Mouse (Mus musculus): Measurements from ENCODE around the gene Dusp23.

Dusp23 gene

GRCm38 (mm10) chr1:172623599-172623998 lies 9.2 kb downstream of the Dusp23 start:
- no peak for DNase-seq (ENCODE audit: low spot score)

DNA sequence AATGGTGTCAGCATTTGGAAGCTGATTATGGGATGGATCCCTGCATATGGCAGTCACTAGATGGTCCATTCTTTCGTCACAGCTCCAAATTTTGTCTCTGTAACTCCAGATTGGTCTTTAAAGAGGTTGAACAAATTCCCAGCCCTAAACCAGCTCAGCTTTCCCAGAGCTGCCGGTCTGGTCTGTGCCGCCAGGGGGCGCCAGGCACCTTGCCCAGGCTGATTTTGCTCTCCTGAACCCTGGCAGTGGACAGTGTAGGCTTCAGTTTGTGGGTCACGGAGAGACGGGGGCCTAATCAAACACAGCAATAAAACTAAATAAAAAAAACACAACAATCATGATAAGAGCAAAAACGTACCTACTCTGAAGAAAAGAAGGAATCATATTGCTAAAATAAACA lies 13.5 kb downstream of the Dusp23 start:
- DNase-seq (ENCODE audit: low spot score): peak; percentile 81

DNA sequence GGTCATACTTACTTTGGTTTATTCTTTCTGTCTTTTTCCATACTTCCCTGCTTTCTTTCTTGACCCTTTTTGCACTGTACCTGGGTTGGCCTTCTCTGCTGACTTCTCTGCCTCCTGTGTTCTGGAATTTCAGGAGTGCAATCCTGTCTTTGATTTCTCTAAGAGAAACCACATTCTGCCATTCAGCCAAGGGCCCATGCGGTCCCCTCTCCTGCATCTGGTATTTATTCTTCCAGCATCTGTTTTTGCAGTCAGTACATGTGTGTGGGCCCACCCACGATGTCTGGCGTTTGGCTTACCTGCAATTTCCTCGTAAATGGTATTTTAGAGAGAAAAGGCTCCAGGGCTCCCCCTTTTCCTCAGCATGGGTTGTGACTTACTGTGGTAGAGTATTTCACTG lies 14.6 kb downstream of the Dusp23 start:
- no peak for DNase-seq (ENCODE audit: low spot score)

DNA sequence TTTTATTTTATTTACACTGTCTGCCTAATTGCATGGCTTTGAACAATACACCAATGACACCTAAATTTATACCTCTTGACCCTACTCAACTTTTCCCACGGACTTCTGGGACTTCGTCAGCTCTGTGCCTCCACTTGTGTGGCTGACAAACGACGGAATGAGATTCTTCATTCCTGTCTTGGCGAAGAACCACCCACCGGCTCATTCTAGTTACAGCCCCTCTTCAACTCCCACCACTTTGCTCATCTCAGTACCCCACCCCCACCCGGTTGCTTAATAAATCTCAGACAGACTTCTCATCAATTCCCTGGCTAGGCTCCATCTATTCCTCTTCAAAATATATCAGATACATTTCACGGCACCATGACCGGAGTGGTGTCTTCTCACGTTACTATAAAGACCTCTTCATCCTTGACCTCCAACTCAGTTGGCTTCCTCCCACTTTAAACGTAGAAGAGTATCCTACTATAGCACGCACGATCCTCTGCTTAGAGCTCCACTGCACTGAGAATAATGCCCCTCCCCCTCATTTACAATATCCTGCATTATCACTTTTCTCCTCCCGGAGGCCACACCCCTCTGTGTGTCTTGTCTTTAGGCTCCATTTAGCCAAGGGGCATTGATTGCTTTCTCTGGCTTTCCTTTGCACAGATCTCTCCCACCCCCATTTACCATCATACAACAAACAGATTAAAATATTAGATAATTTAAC lies 15.2 kb downstream of the Dusp23 start:
- DNase-seq (ENCODE audit: low spot score): peak; percentile 43

DNA sequence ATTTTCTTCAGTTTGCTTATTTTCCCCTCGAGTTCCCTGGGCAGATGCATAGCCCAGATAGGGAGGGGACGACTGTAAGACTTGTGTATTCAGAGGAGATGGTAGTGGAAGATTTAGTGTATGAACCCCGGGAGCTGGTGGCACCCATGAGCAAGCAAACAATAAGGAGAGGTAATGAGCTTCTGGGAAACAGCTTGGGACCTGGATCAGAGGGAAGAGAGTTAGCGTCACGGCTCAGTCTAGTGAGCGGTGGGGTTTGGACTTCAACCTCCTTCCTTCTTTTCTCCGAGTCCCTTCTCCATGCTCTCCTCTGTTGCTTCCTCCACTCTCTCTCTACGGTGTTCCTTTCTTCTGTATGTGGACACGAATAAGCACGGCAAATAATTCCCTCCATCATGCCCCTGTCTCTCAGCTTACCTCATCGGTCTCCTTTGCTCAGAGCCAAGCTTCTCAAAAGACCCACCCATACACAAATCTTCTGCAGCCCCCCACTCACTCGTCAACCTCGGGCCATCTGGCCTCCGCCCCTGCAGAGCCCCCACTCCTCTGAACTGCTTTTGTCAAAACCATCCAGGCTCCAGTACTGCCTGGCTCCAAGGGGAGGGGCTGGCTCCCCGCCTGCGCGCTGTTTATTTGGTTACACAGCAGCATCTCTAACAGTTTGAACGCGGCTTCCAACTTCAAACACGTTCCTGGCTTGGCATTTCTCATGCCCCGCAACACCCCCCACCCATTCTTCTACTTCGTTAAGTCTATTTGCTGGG lies 16.0 kb downstream of the Dusp23 start:
- DNase-seq (ENCODE audit: low spot score): peak; percentile 61

DNA sequence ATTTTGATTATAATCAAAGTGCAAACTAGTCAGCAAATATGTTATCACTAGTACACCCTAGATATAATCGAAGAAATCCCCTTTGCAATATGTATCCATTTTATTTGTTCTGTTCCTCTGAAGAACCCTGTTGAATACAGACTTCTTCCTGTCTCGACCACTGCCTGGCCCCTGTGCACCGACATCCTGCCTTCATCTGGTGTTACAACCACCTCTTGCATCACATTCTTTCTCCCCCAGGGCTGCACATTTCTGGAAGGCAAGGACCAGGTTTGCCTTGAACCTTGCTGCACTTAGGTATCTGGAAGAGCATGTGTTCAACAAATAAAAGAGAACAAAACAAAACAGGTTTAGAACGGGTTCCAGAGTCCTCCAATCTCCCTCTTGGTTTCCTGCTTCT lies 17.4 kb downstream of the Dusp23 start:
- DNase-seq (ENCODE audit: low spot score): no peak

DNA sequence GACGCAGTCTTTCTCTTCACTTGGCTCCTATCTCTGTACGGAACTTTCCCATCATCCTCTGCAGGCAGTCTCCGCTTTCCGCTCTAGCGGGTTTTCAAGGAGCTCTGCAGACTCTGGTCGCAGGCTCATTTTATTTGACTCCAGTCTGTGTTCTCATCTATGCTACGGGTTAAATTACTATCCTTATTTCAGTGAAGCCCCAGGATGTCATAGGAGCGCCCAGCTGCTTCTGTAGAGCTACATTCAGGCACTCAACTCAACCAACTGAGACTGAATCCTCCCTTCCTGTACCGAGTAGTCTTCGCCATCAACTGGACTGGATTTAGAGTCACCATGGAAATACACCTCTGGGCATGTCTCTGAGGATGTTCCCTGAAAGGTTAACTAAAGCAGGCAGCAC lies 18.1 kb downstream of the Dusp23 start:
- DNase-seq (ENCODE audit: low spot score): no peak

- no peak for DNase-seq (ENCODE audit: low spot score)
Measured at GRCm38 (mm10) chr1:172612745-172613144, 20.0 kb downstream of the Dusp23 start.

DNA sequence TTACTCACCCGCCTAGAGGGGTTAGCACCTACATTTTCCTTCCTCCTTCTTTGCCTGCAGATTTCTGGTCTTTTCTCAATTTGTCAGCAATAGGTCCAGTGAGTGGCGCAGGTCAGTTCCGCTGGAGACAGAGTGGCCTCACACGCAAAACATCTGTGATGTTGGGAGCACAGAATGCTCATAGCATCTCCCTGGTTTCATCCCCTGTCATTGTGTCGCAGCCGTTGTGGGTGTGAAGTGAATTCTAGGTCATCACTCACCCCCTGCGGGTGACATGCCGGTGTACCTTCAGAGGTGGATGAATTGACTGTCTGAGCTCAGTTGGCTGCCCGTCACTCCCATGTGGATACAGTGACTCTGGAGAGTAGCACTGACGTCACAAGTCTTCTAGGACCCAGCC lies 21.5 kb downstream of the Dusp23 start:
- no peak for DNase-seq (ENCODE audit: low spot score)

DNA sequence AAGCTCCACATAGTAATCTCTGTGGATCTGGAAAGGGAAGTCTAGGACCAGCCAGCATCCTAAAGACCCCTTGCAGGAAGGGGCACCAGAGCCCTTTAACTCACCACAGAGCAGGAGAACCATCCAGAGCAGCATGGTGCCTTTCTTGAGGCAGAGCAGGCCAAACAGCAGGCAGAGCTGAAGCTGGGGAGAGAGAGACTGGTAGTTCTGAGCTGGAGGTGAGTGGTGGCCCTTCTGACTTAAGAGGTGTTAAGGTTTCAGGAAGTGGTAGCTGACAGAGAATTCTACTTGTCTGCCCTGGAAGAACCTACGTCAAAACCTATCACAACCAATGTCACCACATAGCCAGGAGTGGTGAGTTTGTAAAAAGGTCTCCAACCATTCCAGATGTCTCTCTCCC lies 30.4 kb downstream of the Dusp23 start, which contains the start of gene Fcrl6:
Gene Fcrl6, minus strand, starts transcription at position 226 of the 400 bp plus-strand sequence.
- no peak for DNase-seq (ENCODE audit: low spot score)

DNA sequence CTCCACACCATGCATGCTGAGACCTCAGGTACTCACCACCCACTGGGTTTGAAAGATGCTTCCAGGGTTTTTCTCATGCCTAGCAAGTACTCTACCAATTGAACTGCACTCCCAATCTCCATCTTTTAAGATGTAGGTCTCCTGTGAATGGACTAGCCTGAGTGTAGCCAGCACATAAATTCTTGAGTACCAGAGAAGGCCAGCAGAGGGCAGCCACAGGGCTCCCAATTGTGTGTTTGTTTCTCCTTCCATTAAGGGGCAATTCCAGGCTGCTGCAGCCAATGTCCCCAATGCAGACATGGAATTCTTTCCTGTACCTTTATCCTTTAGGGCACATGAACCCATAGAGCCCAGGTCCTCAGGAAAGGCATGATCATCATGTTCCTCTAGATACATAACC lies 38.3 kb downstream of the Dusp23 start:
- DNase-seq (ENCODE audit: low spot score): peak; percentile 84

DNA sequence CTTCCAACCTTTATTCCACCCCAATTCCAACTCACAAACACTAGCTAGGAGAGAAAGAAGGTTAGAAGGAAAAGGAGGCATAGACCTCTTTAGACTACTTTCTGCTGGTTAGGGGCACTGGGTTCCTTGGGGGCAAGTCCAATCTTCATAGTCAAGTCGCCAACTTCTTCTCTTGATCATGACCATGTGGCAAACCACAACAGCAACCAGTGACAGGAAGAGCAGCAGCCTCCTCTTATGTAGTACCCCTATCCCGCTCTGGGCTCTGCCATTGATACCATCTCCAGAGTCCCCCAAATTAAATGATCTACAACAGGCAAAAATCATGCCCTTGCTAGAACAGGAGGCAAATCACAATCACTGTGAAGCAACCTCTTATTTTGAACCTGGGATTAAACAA lies 38.8 kb downstream of the Dusp23 start:
- DNase-seq (ENCODE audit: low spot score): no peak

- DNase-seq (ENCODE audit: low spot score): no peak
Measured at GRCm38 (mm10) chr1:172593321-172593720, 39.4 kb downstream of the Dusp23 start.

DNA sequence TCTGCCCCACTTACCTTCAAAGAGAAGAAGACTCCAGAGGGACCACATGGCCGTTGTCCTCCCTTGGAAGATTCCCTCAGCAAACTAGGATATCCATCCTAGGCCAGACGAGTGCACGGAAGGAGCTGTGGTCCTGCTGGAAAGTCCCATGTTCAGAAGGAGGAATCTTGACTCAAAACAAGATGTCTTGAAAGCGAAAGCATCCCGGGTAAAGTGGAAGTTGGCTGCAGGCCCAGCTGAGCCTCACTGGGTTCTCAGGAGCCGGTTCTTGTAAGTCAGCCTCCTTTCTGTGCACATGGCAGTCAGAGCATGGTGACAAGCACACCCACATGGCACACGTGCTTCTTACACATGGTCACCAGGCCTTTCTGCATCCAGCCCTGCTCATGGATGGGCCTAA lies 42.4 kb downstream of the Dusp23 start, which contains the start of gene Slamf8:
Gene Slamf8, minus strand, starts transcription at position 184 of the 400 bp plus-strand sequence.
- no peak for DNase-seq (ENCODE audit: low spot score)

DNA sequence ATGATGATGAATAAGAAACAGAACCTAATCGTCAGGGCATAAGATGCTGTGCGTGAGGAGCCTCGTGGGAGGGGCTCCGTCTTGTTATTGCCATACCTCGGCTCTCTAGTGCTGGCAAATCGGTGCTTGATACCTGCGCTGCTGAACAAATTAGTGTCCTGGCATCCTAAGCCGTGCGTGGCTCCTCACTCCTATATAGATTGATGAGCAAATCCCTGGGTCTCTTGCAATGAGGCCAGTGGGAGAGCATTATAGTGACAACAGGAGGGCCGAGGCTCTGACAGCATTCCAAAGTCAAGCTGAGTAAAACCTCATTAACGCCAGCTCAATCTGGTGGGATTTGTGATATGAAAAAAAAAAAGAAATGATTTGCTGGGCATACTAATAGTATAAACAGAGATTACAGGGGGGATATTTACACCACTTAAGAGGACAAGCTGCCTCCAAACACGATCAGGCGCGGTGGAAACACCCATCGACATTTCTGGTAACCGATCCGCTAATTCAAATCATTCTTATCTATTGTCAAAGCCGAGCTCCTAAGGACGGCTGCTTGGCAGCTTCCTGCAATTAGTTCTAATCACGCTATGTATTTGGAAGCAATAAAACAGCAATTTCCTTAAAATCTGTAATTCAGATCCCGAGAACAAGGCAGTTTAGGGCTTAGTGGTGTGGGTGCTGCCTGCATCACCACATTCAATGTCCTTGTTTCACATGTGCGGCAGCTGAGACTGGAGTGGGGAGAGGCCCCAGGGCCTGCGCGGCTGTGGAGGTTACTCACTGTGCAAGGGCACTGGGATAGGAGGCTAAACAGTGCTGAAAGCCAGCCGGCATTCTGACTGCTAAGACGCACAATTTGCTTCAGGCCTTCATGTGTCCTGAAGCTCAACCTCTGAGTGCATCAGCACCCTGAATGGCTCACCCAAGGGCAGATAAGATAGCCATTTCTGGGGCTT lies 46.9 kb downstream of the Dusp23 start:
- DNase-seq (ENCODE audit: low spot score): peak; percentile 39

DNA sequence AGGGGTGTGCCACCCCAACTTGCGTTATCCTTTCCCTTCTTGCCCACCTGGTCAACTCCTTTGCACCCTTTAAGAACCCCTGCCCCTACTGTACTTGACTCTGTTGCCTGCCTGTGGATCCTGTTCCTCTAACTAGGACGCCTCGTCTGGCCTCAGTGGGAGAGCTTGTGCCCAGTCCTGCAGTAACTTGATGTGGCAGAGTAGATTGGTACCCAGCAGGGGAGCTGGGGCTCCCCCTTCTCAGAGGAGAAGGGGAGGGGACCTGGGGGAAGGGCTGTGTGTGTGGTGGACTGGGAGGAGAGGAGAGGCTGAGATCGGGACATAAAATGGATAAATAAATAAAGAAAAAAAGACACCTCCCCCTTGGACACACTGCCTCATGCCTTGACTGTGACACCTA lies 47.7 kb downstream of the Dusp23 start:
- DNase-seq (ENCODE audit: low spot score): no peak

DNA sequence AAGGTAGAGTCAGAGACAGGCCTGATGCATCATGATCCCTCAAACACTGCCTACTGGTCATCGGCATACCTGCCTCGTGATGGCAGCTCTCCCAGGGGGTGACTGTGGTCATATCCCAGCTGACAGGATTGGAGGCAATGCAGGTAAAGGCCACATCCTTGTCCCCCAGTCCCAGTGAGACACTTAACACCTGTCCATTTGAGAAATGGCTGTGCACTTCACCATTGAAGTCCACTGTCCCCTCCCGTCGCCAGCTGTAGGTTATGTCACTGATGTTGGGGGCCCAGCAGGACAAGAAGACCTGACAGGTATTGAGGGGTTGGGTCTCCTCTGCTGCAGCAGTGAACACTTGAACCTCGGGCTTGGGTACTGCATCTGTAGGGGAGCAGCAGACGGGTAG lies 48.5 kb downstream of the Dusp23 start:
- no peak for DNase-seq (ENCODE audit: low spot score)

- DNase-seq (ENCODE audit: low spot score): no peak
Measured at GRCm38 (mm10) chr1:172582436-172582835, 50.3 kb downstream of the Dusp23 start.
